Mouse (Mus musculus): ENCODE results near the gene Faap100. TPM values are rescaled to one million over a fixed set of nuclear protein-coding genes. Genes with fewer than 3 reads are reported as not detected.
A peak's percentile ranks its signal among the peaks of the same experiment; 100 is the strongest.

The Faap100 gene
- polyA plus RNA-seq, 1 experiment from 2014 or later, result 59.7 TPM

DNA sequence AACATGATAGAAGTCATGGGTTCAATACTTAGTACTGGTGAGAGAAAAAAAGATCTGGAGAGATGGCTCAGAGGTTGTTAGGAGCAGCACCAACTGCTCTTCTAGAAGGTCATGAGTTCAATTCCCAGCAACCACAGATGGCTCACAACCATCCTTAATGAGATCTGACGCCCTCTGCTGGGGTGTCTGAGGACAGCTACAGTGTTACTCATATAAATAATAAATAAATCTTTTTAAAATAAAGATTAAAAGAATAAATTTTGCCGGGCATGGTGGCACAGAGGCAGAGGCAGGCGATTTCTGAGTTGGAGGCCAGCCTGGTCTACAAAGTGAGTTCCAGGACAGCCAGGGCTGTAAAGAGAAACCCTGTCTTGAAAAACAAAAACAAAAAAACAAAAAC lies 39.8 kb downstream of the Faap100 start:
- H3K27me3 ChIP-seq, result no peaks in the 10 kb centered on the region
- no peak overlapping the region for H3K4me2 ChIP-seq
- ATAC-seq (ENCODE audit: low read depth), result no peak
- 75% methylated on average over 3 of the region's 3 CpGs for WGBS
- no peak overlapping the region for H3K9ac ChIP-seq
- no peaks in the 10 kb centered on the region for H3K4me1 ChIP-seq (replicated peaks)
- H3K36me3 ChIP-seq, result peaks cover 1% of the 10 kb centered on the region; the same call in 1 of the 2 replicates
- no peak overlapping the region for H3K4me3 ChIP-seq
- H3K9me3 ChIP-seq, result 0 out of 2 replicates have a peak, but pooled peaks cover 10% of the 10 kb centered on the region
- no peak overlapping the region for H3K27ac ChIP-seq (replicated peaks)

DNA sequence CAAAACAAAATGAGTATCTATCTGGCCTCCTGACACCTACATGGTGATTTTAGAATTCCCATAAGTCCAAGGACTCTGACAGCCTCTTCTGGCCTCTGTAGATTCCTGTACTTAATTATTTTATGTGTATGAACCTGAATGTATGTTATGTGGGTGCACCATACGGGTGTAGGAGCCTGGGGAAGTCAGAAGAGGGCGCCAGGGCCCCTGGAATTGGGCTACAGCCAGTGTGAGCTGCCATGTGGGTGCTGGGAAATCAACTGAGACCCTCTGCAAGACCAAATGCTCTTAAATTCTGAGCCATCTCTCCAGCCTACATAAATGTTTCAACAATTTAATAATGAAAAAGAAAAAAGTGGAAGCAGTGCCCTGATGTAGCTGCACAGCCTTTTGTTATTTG lies 41.1 kb downstream of the Faap100 start:
- Histone ChIP-seq H3K36me3 (no peaks in the 10 kb centered on the region), H3K9me3 (0 out of 2 replicates have a peak, but pooled peaks cover 10% of the 10 kb centered on the region), H3K9ac (no peak overlapping the region), H3K4me1 (replicated peaks) (no peaks in the 10 kb centered on the region), H3K4me3 (no peak overlapping the region), H3K4me2 (no peak overlapping the region), H3K27me3 (no peaks in the 10 kb centered on the region), H3K27ac (replicated peaks) (no peak overlapping the region)
- no peak for ATAC-seq (ENCODE audit: low read depth)
- 56% methylated on average over 2 of the region's 2 CpGs for WGBS

DNA sequence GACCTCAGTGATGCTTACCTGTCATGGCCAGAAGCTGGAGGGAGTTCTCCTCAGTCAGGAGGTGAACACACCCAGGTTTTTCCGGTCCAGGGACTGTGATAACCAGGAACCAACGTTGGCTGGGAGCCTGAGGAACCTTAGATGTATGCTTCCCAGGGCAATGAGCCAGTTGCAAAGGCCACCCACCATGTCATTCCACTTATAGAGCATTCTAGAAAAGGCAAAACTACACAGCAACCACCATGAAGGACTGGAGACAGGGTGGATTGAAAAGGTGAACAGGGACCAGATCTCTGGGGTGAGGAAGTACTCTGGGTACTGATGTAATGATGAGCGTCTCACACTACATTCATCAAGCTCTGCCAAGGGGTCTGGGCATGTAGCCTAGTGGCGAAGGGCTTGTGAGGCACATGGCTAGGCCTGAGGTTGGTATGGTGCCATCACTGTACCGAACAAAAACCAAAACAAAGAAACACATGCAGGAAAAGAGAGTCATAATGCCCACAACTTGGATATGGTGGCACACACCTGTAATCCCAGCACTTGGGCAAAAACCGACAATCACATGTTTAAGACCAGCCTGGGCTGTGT lies 43.0 kb downstream of the Faap100 start:
- Histone ChIP-seq H3K9me3 (0 out of 2 replicates have a peak, but pooled peaks cover 7% of the 10 kb centered on the region), H3K4me1 (replicated peaks) (no peaks in the 10 kb centered on the region), H3K36me3 (no peaks in the 10 kb centered on the region), H3K9ac (no peak overlapping the region), H3K27me3 (no peaks in the 10 kb centered on the region), H3K4me2 (no peak overlapping the region), H3K27ac (replicated peaks) (no peak overlapping the region), H3K4me3 (no peak overlapping the region)
- WGBS, result 89% methylated on average over 6 of the region's 6 CpGs
- ATAC-seq (ENCODE audit: low read depth), result no peak

DNA sequence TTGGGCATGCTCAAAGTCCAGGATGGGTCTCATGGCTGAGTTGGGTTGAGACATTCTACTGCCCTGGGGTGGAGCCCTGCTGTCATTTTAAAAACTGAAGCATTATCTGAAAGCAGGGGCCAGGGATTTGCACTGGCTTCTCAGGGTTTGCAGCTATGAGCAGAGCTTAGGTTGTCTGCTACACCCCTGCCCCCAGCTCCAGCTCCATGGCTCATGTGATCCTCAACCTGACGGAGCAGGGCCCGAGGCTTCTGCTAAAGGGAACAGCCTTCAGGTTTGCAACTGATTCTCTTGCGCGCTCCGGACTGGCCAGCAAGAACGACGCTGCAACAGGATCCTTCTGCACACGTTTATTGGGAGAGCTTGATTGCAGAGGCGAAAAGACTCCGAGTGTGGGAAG lies 58.4 kb downstream of the Faap100 start:
- Histone ChIP-seq H3K27me3 (no peaks in the 10 kb centered on the region), H3K27ac (replicated peaks) (no peak overlapping the region), H3K4me3 (no peak overlapping the region), H3K9me3 (no peaks in the 10 kb centered on the region), H3K36me3 (no peaks in the 10 kb centered on the region), H3K4me2 (no peak overlapping the region), H3K4me1 (replicated peaks) (peaks cover 18% of the 10 kb centered on the region), H3K9ac (no peak overlapping the region)
- no peak for ATAC-seq (ENCODE audit: low read depth)
- WGBS, result 96% methylated on average over 10 of the region's 10 CpGs

DNA sequence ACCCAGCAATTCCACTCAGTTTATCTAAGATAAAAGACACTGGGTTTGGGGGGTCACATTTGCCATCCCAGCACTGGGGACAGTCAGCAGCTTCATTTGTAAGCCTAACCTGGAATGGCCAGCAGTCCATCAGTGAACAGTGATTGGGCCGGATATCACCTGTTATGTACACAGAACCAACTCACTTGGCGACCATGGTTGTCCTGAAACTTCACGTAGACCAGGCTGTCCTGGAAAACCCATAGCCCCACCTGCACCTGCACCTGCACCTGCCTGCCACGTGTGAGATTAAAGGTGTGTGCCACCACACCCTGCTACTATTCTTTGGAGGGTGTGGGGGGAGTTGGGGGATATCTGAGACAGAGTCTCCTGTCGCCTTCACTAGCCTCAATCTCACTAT lies 59.3 kb downstream of the Faap100 start:
- H3K9ac ChIP-seq, result no peak overlapping the region
- ATAC-seq (ENCODE audit: low read depth), result no peak
- no peak overlapping the region for H3K4me2 ChIP-seq
- no peak overlapping the region for H3K27ac ChIP-seq (replicated peaks)
- 85% methylated on average over 5 of the region's 5 CpGs for WGBS
- H3K4me1 ChIP-seq (replicated peaks), result peaks cover 26% of the 10 kb centered on the region
- H3K36me3 ChIP-seq, result no peaks in the 10 kb centered on the region
- H3K4me3 ChIP-seq, result no peak overlapping the region
- no peaks in the 10 kb centered on the region for H3K9me3 ChIP-seq
- H3K27me3 ChIP-seq, result no peaks in the 10 kb centered on the region

Small RNAs within 50 kb of the gene (microRNA-seq; reads per million reads assigned to microRNA genes)
- gene Gm23419, result not detected
- 1.9 reads per million, percentile 6 among the genes with 10 or more reads in this experiment for gene Mir6935

Other genes starting within 250 kb of the Faap100 start
- 103 and 108 TPM in 2 replicates for gene Slc38a10, start 227.4 kb downstream of the Faap100 start, polyA plus RNA-seq (2015; fragmentation: Nextera tagmentation; extraction: Ambion mirVana)
- 13.6 and 15.3 TPM in 2 replicates for gene Bahcc1, start 145.8 kb downstream of the Faap100 start, polyA plus RNA-seq (2015; fragmentation: Nextera tagmentation; extraction: Ambion mirVana)
- gene Actg1, start 30.2 kb downstream of the Faap100 start, polyA plus RNA-seq (2015; fragmentation: Nextera tagmentation; extraction: Ambion mirVana), result 3,932 and 3,979 TPM in 2 replicates
- 1.3 and 1.5 TPM in 2 replicates for gene Fscn2, start 17.2 kb downstream of the Faap100 start, polyA plus RNA-seq (2015; fragmentation: Nextera tagmentation; extraction: Ambion mirVana)
- gene Nploc4, start 58.9 kb upstream of the Faap100 start, polyA plus RNA-seq (2015; fragmentation: Nextera tagmentation; extraction: Ambion mirVana), result 33.5 and 33.8 TPM in 2 replicates
- gene Tspan10, start 63.9 kb upstream of the Faap100 start, polyA plus RNA-seq (2015; fragmentation: Nextera tagmentation; extraction: Ambion mirVana), result not detected in 2 replicates
- gene Pde6g, start 74.7 kb upstream of the Faap100 start, polyA plus RNA-seq (2015; fragmentation: Nextera tagmentation; extraction: Ambion mirVana), result 0.29 and 0.34 TPM in 2 replicates
- 8.5 and 10.4 TPM in 2 replicates for gene Oxld1, start 79.3 kb upstream of the Faap100 start, polyA plus RNA-seq (2015; fragmentation: Nextera tagmentation; extraction: Ambion mirVana)
- gene Ccdc137, start 79.4 kb upstream of the Faap100 start, polyA plus RNA-seq (2015; fragmentation: Nextera tagmentation; extraction: Ambion mirVana), result 26.3 and 26.9 TPM in 2 replicates
- 64.8 and 70.8 TPM in 2 replicates for gene Arl16, start 88.8 kb upstream of the Faap100 start, polyA plus RNA-seq (2015; fragmentation: Nextera tagmentation; extraction: Ambion mirVana)
- gene Mrpl12, start 105.8 kb upstream of the Faap100 start, polyA plus RNA-seq (2015; fragmentation: Nextera tagmentation; extraction: Ambion mirVana), result 123 and 124 TPM in 2 replicates
- 29.3 and 31.1 TPM in 2 replicates for gene Slc25a10, start 113.1 kb upstream of the Faap100 start, polyA plus RNA-seq (2015; fragmentation: Nextera tagmentation; extraction: Ambion mirVana)
- 0.20 and 0.28 TPM in 2 replicates for gene Gcgr, start 151.9 kb upstream of the Faap100 start, polyA plus RNA-seq (2015; fragmentation: Nextera tagmentation; extraction: Ambion mirVana)
- gene Mcrip1, start 171.0 kb upstream of the Faap100 start, polyA plus RNA-seq (2015; fragmentation: Nextera tagmentation; extraction: Ambion mirVana), result 201 and 236 TPM in 2 replicates
- not detected in 2 replicates for gene Ppp1r27, start 172.4 kb upstream of the Faap100 start, polyA plus RNA-seq (2015; fragmentation: Nextera tagmentation; extraction: Ambion mirVana)
- 329 and 382 TPM in 2 replicates for gene P4hb, start 194.5 kb upstream of the Faap100 start, polyA plus RNA-seq (2015; fragmentation: Nextera tagmentation; extraction: Ambion mirVana)
- gene Arhgdia, start 202.9 kb upstream of the Faap100 start, polyA plus RNA-seq (2015; fragmentation: Nextera tagmentation; extraction: Ambion mirVana), result 529 and 543 TPM in 2 replicates
- gene Alyref, start 219.6 kb upstream of the Faap100 start, polyA plus RNA-seq (2015; fragmentation: Nextera tagmentation; extraction: Ambion mirVana), result 292 and 326 TPM in 2 replicates
- gene Anapc11, start 219.7 kb upstream of the Faap100 start, polyA plus RNA-seq (2015; fragmentation: Nextera tagmentation; extraction: Ambion mirVana), result 175 and 192 TPM in 2 replicates
- gene Npb, start 229.7 kb upstream of the Faap100 start, polyA plus RNA-seq (2015; fragmentation: Nextera tagmentation; extraction: Ambion mirVana), result 0.81 TPM in 1 of 2 replicates, not detected in the other
- gene Pcyt2, start 239.2 kb upstream of the Faap100 start, polyA plus RNA-seq (2015; fragmentation: Nextera tagmentation; extraction: Ambion mirVana), result 167 and 175 TPM in 2 replicates
- gene Sirt7, start 246.5 kb upstream of the Faap100 start, polyA plus RNA-seq (2015; fragmentation: Nextera tagmentation; extraction: Ambion mirVana), result 52.0 and 55.2 TPM in 2 replicates